Mouse (Mus musculus) kidney, embryonic 15.5 days (tissue): ENCODE results near the gene Sectm1a. TPM values are rescaled to one million over a fixed set of nuclear protein-coding genes. Genes with fewer than 3 reads are reported as not detected.
A peak's percentile ranks its signal among the peaks of the same experiment; 100 is the strongest.
"Not testable (repeated sequence)": the region's sequence is repeated elsewhere in the genome, so short reads cannot be mapped to it uniquely, and the experiment has no call there.

Experiments
- ATAC-seq: fragments of 200-750 bp; cut with Nextera tagmentation; replicated peaks from 2 replicates; pipeline ENCODE4 v1.8.0; 2017; ENCODE audit warnings: moderate TSS enrichment; ENCODE audit not compliant: low FRiP score
- H3K27ac ChIP-seq: fragments of 300-500 bp; sonication (generic); 2 replicates; pipeline ENCODE4 v1.5.1; 2015; ENCODE audit warnings: mild to moderate bottlenecking, inconsistent platforms
- H3K27me3 ChIP-seq: fragments of 300-500 bp; sonication (generic); 2 replicates; pipeline ENCODE4 v1.6.1; 2015; ENCODE audit warnings: inconsistent platforms
- H3K36me3 ChIP-seq: fragments of 300-500 bp; sonication (generic); 2 replicates; pipeline ENCODE4 v1.6.1; 2015; ENCODE audit warnings: inconsistent platforms
- H3K4me1 ChIP-seq: fragments of 300-500 bp; sonication (generic); 2 replicates; pipeline ENCODE4 v1.6.1; 2015; ENCODE audit warnings: inconsistent platforms
- H3K4me2 ChIP-seq: fragments of 300-500 bp; sonication (generic); 2 replicates; pipeline ENCODE4 v1.6.1; 2015; ENCODE audit warnings: moderate library complexity, mild to moderate bottlenecking, inconsistent platforms
- H3K4me3 ChIP-seq: fragments of 300-500 bp; sonication (generic); replicated peaks from 2 replicates; pipeline ENCODE4 v1.5.1; 2015; ENCODE audit warnings: mild to moderate bottlenecking, inconsistent platforms
- H3K9ac ChIP-seq: fragments of 300-500 bp; sonication (generic); 2 replicates; pipeline ENCODE4 v1.6.1; 2015; ENCODE audit warnings: mild to moderate bottlenecking, inconsistent platforms
- H3K9me3 ChIP-seq: fragments of 300-500 bp; sonication (generic); replicated peaks from 2 replicates; pipeline ENCODE4 v1.6.1; 2016; ENCODE audit warnings: inconsistent platforms
- WGBS: fragments of 180-500 bp; shearing (Covaris S2); methylation state at CpG from one replicate; pipeline ENCODE4 v1.1.7; 2015; ENCODE audit warnings: mixed read lengths; 5-methylcytosine and 5-hydroxymethylcytosine counted together
- polyA plus RNA-seq: library from polyadenylated mRNA; unstranded; fragments of >200 nt; fragmentation: Nextera tagmentation; extraction: Ambion mirVana; gene quantifications from 2 replicates; pipeline ENCODE4 v1.2.1, GENCODE M21; 2015

Gene Sectm1a
- polyA plus RNA-seq, 1 experiment from 2014 or later: 0.34 TPM

DNA sequence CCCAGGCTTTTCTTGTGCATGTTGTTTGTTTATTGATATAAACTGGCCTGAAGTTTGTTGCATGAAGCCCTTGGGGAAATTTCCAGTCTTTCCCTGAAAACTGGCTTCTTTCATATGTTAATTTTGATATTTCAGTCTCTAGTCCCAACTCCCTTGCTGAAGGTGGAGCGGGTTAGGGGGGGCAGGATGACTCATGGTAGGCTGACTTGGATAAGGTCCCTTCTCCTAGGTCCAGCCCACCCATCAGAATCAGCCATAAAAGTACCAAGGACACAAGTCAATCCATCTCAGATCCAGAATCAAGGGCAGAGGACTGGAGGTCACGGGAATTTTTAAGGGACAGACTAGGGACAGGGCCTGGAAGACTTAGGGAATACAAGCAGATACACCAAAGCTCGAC is 30.0 kb upstream of the Sectm1a start:
- Histone ChIP-seq H3K4me1 (peaks cover 4% of the 10 kb centered on the region; the same call in 1 of the 2 replicates), H3K36me3 (no peaks in the 10 kb centered on the region), H3K4me3 (no peak overlapping the region), H3K4me2 (no peak overlapping the region), H3K9ac (no peak overlapping the region), H3K9me3 (no peaks in the 10 kb centered on the region), H3K27me3 (no peaks in the 10 kb centered on the region), H3K27ac (no peak overlapping the region)
- ATAC-seq: no peak
- WGBS: 82% methylated on average over 3 of the region's 3 CpGs

DNA sequence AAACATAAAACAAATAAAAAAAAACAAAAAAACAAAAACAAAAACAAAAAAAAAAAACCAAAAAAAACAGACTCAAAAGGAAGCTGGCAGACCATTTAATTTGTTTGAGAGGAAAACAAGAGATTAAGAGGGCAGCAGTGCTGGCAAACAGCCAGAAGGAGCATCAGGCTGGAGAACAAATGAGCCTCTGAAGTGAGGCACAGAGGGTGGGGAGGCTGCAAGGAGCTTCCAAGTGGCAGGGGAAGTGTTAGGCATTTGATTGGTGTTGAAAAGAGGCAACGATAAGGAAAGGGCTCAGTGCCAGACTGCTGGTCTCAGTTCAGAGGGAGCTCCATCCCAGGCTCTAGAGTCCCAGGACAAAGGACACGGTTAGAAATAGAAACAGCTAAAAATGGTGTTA is 29.0 kb upstream of the Sectm1a start:
- Histone ChIP-seq H3K36me3 (no peaks in the 10 kb centered on the region), H3K4me2 (no peak overlapping the region), H3K27me3 (no peaks in the 10 kb centered on the region), H3K4me1 (peaks cover 4% of the 10 kb centered on the region; the same call in 1 of the 2 replicates), H3K9ac (no peak overlapping the region), H3K4me3 (no peak overlapping the region), H3K9me3 (no peaks in the 10 kb centered on the region), H3K27ac (no peak overlapping the region)
- no peak for ATAC-seq
- 20% methylated on average over 2 of the region's 2 CpGs for WGBS

DNA sequence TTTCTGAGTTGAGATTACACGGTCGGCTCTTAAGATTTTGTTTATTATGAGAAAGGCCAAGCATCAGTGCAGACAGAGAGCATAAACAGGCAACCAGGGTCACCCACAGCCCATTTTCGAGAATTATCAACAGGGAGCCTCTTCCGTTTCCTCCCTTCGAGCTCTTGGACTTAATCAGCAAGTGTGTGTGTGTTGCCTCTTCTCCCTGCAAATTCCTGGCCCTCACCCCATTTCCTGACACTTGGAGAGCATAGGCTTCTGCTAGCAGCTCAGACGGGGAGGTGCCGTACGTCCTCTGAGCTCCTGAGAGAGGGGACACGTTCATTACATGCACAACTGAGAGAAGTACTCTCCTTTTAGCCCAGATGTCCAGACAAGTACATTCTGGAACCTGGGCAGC is 27.0 kb upstream of the Sectm1a start:
- Histone ChIP-seq H3K4me1 (peaks cover 4% of the 10 kb centered on the region; the same call in 1 of the 2 replicates), H3K36me3 (no peaks in the 10 kb centered on the region), H3K27ac (no peak overlapping the region), H3K27me3 (no peaks in the 10 kb centered on the region), H3K4me3 (no peak overlapping the region), H3K9me3 (no peaks in the 10 kb centered on the region), H3K9ac (no peak overlapping the region), H3K4me2 (no peak overlapping the region)
- ATAC-seq: no peak
- 54% methylated on average over 9 of the region's 9 CpGs for WGBS

DNA sequence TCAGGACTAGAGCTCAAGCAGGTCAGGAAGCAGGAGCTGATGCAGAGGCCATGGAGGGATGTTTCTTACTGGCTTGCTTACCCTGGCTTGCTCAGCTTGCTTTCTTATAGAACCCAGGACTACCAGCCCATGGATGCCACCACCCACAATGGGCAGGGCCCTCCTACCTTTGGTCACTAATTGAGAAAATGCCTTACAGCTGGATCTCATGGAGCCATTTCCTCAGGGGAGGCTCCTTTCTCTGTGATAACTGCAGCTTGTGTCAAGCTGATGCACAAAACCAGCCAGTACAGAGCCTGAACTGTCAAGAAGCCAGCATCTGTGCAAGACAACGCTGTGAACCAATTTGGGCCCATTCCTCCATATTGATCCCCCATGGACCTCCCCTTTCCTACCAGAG is 26.2 kb upstream of the Sectm1a start:
- H3K9me3 ChIP-seq, ATAC-seq, H3K36me3 ChIP-seq, H3K4me3 ChIP-seq, H3K9ac ChIP-seq, H3K27ac ChIP-seq, H3K4me2 ChIP-seq, H3K4me1 ChIP-seq, H3K27me3 ChIP-seq: not testable (repeated sequence)
- WGBS: 88% methylated on average over 1 of the region's 1 CpGs

DNA sequence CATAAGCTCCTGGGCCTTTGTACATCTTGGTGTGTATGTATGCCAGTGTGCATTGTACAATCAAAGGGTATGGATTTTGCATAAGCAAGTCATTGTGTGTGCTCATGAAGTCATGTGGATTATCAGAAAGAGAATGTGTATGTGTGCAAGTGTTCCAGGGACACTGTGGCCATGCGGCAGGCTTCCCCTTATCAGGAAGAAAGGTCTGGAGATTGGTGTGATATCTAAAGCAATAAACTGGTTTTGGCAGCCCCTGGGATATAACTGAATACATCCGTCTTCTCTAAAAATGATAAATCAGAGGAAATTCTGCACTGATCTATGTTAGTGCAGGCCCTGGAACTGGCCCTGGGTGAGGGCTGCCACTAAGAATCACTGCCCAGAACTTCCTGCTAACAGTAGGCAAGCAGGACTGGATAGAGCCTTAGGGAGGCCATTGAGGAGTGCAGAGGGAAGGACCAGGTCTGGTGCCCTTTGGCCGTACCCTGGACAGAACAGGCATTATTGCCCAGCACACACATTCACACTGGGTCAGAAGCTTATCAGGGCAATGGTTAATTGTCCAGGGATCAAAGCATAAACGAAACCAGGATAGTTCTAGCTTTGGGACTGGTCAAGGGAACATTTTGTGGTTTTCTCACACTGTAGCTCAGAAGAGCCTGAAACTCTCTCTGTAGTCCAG is 20.2 kb upstream of the Sectm1a start:
- Histone ChIP-seq H3K4me1 (peaks cover 23% of the 10 kb centered on the region), H3K4me2 (no peak overlapping the region), H3K36me3 (no peaks in the 10 kb centered on the region), H3K27me3 (no peaks in the 10 kb centered on the region), H3K4me3 (no peak overlapping the region), H3K9me3 (no peaks in the 10 kb centered on the region), H3K9ac (no peak overlapping the region), H3K27ac (peak overlapping the region; percentile 42)
- no peak for ATAC-seq
- WGBS: 76% methylated on average over 4 of the region's 4 CpGs

DNA sequence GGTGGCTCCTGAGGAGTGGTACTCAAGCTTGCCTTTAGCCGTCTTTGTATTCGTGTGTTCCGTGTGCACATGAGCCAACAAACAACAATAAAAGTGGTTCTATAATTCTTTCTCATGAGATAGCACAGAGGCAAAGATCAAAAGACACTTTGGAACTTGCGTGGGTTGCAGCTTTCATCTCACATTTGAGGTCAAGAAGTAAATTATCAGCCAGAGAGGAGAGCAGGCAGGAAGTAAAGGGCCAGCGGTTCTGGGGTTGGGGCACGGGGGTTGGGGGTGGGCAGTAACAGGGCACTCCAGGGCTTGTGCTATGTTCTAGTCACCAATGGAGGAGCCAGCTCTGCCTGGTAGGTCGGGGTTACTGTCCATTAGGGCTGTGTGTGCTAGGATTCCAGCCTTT is 19.7 kb upstream of the Sectm1a start:
- no peak overlapping the region for H3K4me2 ChIP-seq
- H3K27me3 ChIP-seq: no peaks in the 10 kb centered on the region
- 12% methylated on average over 7 of the region's 7 CpGs for WGBS
- ATAC-seq: no peak
- peak overlapping the region; percentile 42 for H3K27ac ChIP-seq
- no peak overlapping the region for H3K4me3 ChIP-seq
- no peak overlapping the region for H3K9ac ChIP-seq
- H3K36me3 ChIP-seq: no peaks in the 10 kb centered on the region
- peaks cover 23% of the 10 kb centered on the region for H3K4me1 ChIP-seq
- H3K9me3 ChIP-seq: no peaks in the 10 kb centered on the region

DNA sequence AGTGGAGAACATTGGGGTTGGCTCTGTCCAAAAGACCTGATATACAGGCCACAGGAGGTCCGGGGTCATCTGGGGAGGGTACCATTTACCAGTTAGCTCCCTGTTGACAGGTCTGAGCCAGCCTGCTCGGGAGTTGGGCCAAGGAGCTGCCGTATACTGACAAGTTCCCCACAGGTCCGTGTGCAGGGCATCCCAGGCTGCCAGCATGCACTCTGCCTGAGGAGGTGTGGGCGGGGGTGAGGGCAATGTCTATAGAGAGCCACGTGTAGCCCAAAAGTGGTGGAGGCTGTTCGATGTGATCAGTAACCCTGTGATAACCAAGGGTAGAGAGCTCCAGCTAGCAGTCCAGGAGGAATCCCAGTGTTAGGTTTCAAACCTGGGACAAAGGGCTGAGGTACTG is 18.7 kb upstream of the Sectm1a start:
- Histone ChIP-seq H3K9ac (no peak overlapping the region), H3K27me3 (no peaks in the 10 kb centered on the region), H3K4me3 (no peak overlapping the region), H3K4me1 (peaks cover 23% of the 10 kb centered on the region), H3K27ac (0 out of 2 replicates have a peak overlapping the region, but pooled peaks have one; percentile 27), H3K36me3 (no peaks in the 10 kb centered on the region), H3K4me2 (no peak overlapping the region), H3K9me3 (no peaks in the 10 kb centered on the region)
- 0 out of 2 replicates have a peak, but pooled peaks have one; percentile 43 for ATAC-seq
- 54% methylated on average over 7 of the region's 7 CpGs for WGBS

DNA sequence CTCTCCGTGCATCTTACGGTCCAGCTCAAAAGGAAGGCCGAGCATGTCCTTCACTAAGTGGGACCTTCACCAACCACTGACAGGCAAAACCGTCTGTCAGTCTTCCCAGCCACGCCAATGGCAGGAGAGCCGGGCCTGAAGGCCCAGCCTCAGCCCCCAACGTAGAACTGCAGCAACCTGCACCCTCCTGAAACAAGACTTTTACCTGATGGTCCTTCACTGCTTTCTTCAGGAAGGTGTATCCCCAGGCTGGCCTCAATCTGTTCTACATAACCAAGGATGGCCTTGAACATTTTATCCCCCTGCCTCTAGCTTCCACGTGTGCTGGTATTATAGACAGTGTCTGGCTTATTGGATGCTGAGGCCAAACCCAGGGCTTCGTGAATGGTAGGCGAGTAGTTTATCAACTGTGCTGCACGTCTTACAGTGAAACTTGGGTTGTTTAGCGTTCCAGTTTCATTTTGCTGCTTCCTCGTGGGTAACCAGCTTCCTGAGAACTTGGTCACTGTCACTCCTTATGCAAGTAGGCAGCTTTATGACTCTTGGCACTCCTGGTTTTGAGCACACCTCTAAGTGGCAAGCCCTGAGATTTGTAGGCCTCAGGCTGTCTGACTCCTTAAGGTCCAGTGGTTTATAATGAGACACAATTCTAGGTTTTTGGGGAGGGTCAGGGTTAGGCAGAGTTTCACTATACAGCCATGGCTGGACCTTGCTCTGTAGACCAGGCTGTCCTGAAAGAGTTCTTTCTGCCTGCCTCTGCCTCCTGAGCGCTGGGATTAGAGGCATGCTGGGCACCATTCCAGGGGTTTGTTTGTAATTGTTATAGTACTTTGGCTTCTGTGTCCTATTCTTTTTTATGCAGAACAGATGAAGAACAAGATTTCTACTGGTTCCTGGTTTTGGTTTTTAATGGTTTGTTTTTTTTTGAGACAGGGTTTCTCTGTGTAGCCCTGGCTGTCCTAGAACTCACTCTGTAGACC is 11.9 kb upstream of the Sectm1a start:
- Histone ChIP-seq H3K9ac (no peak overlapping the region), H3K9me3 (no peaks in the 10 kb centered on the region), H3K4me3 (no peak overlapping the region), H3K4me1 (no peaks in the 10 kb centered on the region), H3K36me3 (no peaks in the 10 kb centered on the region), H3K4me2 (no peak overlapping the region), H3K27ac (no peak overlapping the region), H3K27me3 (no peaks in the 10 kb centered on the region)
- ATAC-seq: no peak
- WGBS: 91% methylated on average over 14 of the region's 14 CpGs

DNA sequence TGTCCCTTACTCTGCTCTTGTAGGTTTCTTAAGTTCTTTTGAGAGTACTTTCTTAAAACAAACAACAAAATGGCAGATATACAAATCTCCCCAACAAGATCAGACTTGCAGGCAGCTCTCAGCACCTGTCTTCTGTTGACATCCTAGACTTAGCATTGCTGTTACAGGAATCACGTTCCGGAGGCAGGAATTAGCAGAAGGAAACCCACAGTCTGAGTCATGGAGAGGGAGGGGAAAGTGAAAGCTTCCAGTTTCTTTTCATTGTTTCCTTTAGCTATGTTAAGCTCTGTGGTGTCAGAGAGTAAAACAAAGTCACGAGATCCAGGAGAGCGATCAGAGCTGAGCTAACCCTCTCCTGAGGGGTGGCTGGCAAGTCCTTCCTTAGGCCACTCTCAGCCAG is 9.9 kb upstream of the Sectm1a start:
- H3K27ac ChIP-seq: no peak overlapping the region
- H3K36me3 ChIP-seq: no peaks in the 10 kb centered on the region
- ATAC-seq: no peak
- no peak overlapping the region for H3K4me3 ChIP-seq
- no peak overlapping the region for H3K4me2 ChIP-seq
- H3K9ac ChIP-seq: no peak overlapping the region
- 64% methylated on average over 4 of the region's 4 CpGs for WGBS
- no peaks in the 10 kb centered on the region for H3K4me1 ChIP-seq
- no peaks in the 10 kb centered on the region for H3K27me3 ChIP-seq
- no peaks in the 10 kb centered on the region for H3K9me3 ChIP-seq

DNA sequence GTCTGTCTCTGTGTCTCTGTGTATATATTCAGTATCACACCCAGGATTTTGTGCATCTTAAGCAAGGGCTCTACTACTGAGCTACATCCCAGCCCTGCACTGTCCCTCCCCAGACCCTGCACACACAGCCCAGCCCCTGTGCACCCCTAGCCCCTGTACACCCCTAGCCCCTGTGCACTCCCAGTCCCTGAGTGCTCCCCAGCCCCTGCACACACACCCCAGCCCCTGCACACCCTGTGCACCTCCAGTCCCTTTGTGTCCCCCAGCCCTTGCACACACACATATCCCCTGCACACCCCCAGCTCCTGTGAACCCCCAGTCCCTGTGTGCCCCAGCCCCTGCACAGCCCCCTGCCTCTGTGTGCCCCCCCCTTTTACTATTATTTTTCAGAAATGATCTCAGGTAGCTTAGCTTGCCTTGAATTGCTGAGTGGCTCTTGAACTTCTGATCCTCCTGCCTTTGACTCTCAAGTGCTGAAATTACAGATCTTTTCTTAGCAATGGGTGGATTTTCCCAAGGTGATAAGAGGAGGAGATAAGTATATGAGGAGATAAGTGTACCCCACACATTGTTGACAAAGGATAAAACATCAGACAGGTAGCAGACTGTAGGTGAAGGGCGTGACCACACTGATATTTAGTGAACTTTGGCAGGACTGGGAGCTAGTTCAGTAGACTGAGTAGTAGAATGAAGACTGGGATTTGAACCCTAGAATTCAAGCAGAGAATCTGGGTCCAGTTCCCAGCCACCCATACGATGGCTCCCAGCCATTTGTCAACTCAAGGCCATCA is 8.9 kb upstream of the Sectm1a start:
- H3K27ac ChIP-seq: no peak overlapping the region
- H3K4me3 ChIP-seq: no peak overlapping the region
- no peak for ATAC-seq
- H3K36me3 ChIP-seq: no peaks in the 10 kb centered on the region
- WGBS: 90% methylated on average over 2 of the region's 2 CpGs
- H3K9ac ChIP-seq: no peak overlapping the region
- no peaks in the 10 kb centered on the region for H3K9me3 ChIP-seq
- H3K4me2 ChIP-seq: no peak overlapping the region
- no peaks in the 10 kb centered on the region for H3K4me1 ChIP-seq
- H3K27me3 ChIP-seq: no peaks in the 10 kb centered on the region

DNA sequence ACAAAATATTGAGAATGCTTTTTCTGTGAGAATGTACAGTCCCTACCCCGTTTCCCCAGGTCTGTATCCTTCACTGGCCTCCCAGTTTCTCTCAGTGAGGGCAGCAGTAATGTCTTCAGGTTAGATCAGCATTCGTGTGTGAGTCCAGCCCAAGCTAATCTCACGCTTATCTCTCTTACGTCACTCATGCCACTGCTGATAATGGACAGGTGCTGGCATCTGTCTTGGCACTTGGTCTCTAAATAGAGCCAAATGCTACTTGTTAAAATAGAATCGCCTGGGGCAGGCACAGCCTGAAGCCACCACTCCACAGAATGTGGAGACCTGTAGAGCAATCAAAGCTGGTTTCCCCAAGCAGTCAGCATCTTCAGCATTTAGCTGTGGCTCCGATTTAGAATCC is 8.0 kb upstream of the Sectm1a start:
- H3K4me2 ChIP-seq: no peak overlapping the region
- H3K36me3 ChIP-seq: no peaks in the 10 kb centered on the region
- WGBS: 78% methylated on average over 6 of the region's 6 CpGs
- no peak for ATAC-seq
- H3K4me1 ChIP-seq: no peaks in the 10 kb centered on the region
- H3K9me3 ChIP-seq: no peaks in the 10 kb centered on the region
- H3K4me3 ChIP-seq: no peak overlapping the region
- no peak overlapping the region for H3K9ac ChIP-seq
- no peaks in the 10 kb centered on the region for H3K27me3 ChIP-seq
- no peak overlapping the region for H3K27ac ChIP-seq

DNA sequence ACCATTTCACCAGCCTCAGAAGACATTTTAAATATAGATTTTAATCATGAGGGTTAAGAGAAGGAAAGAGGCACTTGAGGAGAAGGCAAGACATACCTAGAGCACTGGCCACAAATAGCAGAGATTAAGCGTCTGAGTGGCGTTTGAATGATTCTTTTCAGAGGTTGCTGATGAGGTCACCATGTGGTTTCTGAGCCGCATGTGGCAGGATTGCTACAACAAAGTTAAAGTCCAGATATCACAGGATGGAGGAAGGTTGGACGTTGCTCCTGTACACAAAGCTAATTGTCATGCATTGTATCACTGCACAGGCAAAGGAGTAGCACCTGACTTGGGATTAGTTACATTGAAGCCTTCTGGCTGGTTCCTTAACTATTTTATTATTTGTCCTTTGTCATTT is 5.3 kb upstream of the Sectm1a start:
- 62% methylated on average over 4 of the region's 4 CpGs for WGBS
- no peaks in the 10 kb centered on the region for H3K9me3 ChIP-seq
- no peak overlapping the region for H3K4me2 ChIP-seq
- no peak overlapping the region for H3K27ac ChIP-seq
- no peaks in the 10 kb centered on the region for H3K36me3 ChIP-seq
- H3K4me3 ChIP-seq: no peak overlapping the region
- no peaks in the 10 kb centered on the region for H3K27me3 ChIP-seq
- no peak for ATAC-seq
- H3K4me1 ChIP-seq: peaks cover 10% of the 10 kb centered on the region; the same call in 1 of the 2 replicates
- H3K9ac ChIP-seq: no peak overlapping the region
